Mouse (Mus musculus) hematopoietic stem cell, adult 5-6 weeks (primary cell): ENCODE data around the gene Ppil3. TPM values are rescaled to one million over a fixed set of nuclear protein-coding genes. Genes with fewer than 3 reads are reported as not detected.

Experiments
- ATAC-seq, 2 experiments: fragments of 125-278 bp in 1 of 2; replicated peaks in 1 of 2; 2 replicates each; pipeline ENCODE4 v1.8.0; 2016 to 2017; ENCODE audit warnings: inconsistent platforms in 2 of 2, mild to moderate bottlenecking in 2 of 2, moderate number of reproducible peaks in 2 of 2, low read depth in 1 of 2, moderate TSS enrichment in 1 of 2; ENCODE audit not compliant: low FRiP score in 2 of 2, poor library complexity in 2 of 2, severe bottlenecking in 2 of 2, insufficient read depth in 1 of 2, low TSS enrichment in 1 of 2
- total RNA-seq: library from RNA; stranded (forward); fragments of 172-1452, 232-1000 nt; gene quantifications from 2 replicates; pipeline ENCODE4 v1.2.3, GENCODE M21; 2017

Ppil3 gene
- 66.9 and 94.8 TPM in 2 replicates for total RNA-seq

GRCm38 (mm10) chr1:58445143-58445722 lies at the start of gene Ppil3, which contains the start of gene Nif3l1:
Ppil3 (minus strand) TSS chr1:58445486.
Nif3l1 (plus strand) TSS chr1:58445151.
- peak; percentile 95 to 96 for ATAC-seq

- ATAC-seq = no peak
Measured at GRCm38 (mm10) chr1:58482647-58483046, 37.4 kb upstream of the Ppil3 start.

- ATAC-seq = no peak
Measured at GRCm38 (mm10) chr1:58475662-58476061, 30.4 kb upstream of the Ppil3 start.

GRCm38 (mm10) chr1:58465561-58465960 lies 20.3 kb upstream of the Ppil3 start:
- ATAC-seq = no peak

GRCm38 (mm10) chr1:58465042-58465441 lies 19.8 kb upstream of the Ppil3 start:
- ATAC-seq = no peak

- ATAC-seq = no peak
Measured at GRCm38 (mm10) chr1:58463935-58464334, 18.6 kb upstream of the Ppil3 start.

GRCm38 (mm10) chr1:58460566-58460965 lies 15.3 kb upstream of the Ppil3 start:
- ATAC-seq = no peak

GRCm38 (mm10) chr1:58458867-58459266 lies 13.6 kb upstream of the Ppil3 start:
- ATAC-seq = no peak

GRCm38 (mm10) chr1:58458175-58458574 lies 12.9 kb upstream of the Ppil3 start:
- ATAC-seq = no peak

GRCm38 (mm10) chr1:58454316-58454715 lies 9.0 kb upstream of the Ppil3 start:
- no peak for ATAC-seq

- no peak for ATAC-seq
Measured at GRCm38 (mm10) chr1:58448396-58448795, 3.1 kb upstream of the Ppil3 start.

- no peak for ATAC-seq
Measured at GRCm38 (mm10) chr1:58447766-58448165, 2.5 kb upstream of the Ppil3 start.

GRCm38 (mm10) chr1:58445861-58446260 lies 575 bp upstream of the Ppil3 start:
- no peak; a peak in 1 of 4 replicates for ATAC-seq

GRCm38 (mm10) chr1:58444691-58445090 lies 595 bp downstream of the Ppil3 start:
- ATAC-seq = no peak

- no peak for ATAC-seq
Measured at GRCm38 (mm10) chr1:58424551-58424950, 20.7 kb downstream of the Ppil3 start.

GRCm38 (mm10) chr1:58423371-58424248 lies 21.7 kb downstream of the Ppil3 start, which contains the start of gene Clk1:
Clk1 (minus strand) TSS chr1:58424066.
- ATAC-seq = peak; percentile 79

- ATAC-seq = peak; percentile 59 to 76
Measured at GRCm38 (mm10) chr1:58422879-58423278, 22.4 kb downstream of the Ppil3 start.

- no peak for ATAC-seq
Measured at GRCm38 (mm10) chr1:58420961-58421360, 24.3 kb downstream of the Ppil3 start.
